Mouse (Mus musculus) megakaryocyte, adult 5-6 weeks (primary cell): ENCODE results near the gene Hck. TPM values are rescaled to one million over a fixed set of nuclear protein-coding genes. Genes with fewer than 3 reads are reported as not detected.

Experiments
- ATAC-seq: 2 replicates; pipeline ENCODE4 v1.8.0; 2016; ENCODE audit warnings: mild to moderate bottlenecking, inconsistent platforms; ENCODE audit not compliant: poor library complexity, severe bottlenecking
- total RNA-seq, 2 experiments: library from RNA; stranded (forward) in 1 of 2; stranded (reverse) in 1 of 2; fragments of 153-499, 151-499 nt in 1 of 2; fragments of 221-1000, 200-1000 nt in 1 of 2; gene quantifications; 2 replicates each; pipeline versions ENCODE4 v1.2.3 to v1.2.4; 2015 to 2017

Hck gene
- total RNA-seq, 2 experiments from 2014 or later, result 212 to 282 TPM

- ATAC-seq, result peak; percentile 94
These were observed 17.6 kb upstream of the Hck start for GRCm38 (mm10) chr2:153090551-153091165.

- no peak for ATAC-seq
These were observed 1.1 kb upstream of the Hck start for GRCm38 (mm10) chr2:153107046-153107766.

- ATAC-seq, result no peak
These were observed 466 bp upstream of the Hck start for GRCm38 (mm10) chr2:153107802-153108201.

- ATAC-seq, result no peak
These were observed 1.3 kb downstream of the Hck start for GRCm38 (mm10) chr2:153109596-153109995.

GRCm38 (mm10) chr2:153111298-153111697 is 3.0 kb downstream of the Hck start:
- ATAC-seq, result peak; percentile 23

GRCm38 (mm10) chr2:153115679-153116081 is 7.4 kb downstream of the Hck start:
- ATAC-seq, result peak; percentile 17; the same call in 1 of the 2 replicates

GRCm38 (mm10) chr2:153117051-153117486 is 8.8 kb downstream of the Hck start:
- peak; percentile 66 for ATAC-seq

GRCm38 (mm10) chr2:153119488-153119887 is 11.2 kb downstream of the Hck start:
- no peak for ATAC-seq

- ATAC-seq, result peak; percentile 79
These were observed 11.9 kb downstream of the Hck start for GRCm38 (mm10) chr2:153120126-153120525.

- no peak for ATAC-seq
These were observed 13.8 kb downstream of the Hck start for GRCm38 (mm10) chr2:153121821-153122615.

GRCm38 (mm10) chr2:153122701-153123100 is 14.4 kb downstream of the Hck start:
- ATAC-seq, result peak; percentile 47; the same call in 1 of the 2 replicates

- ATAC-seq, result 0 out of 2 replicates have a peak, but pooled peaks have one; percentile 22
These were observed 17.6 kb downstream of the Hck start for GRCm38 (mm10) chr2:153125875-153126274.

GRCm38 (mm10) chr2:153131019-153131418 is 22.8 kb downstream of the Hck start:
- ATAC-seq, result 0 out of 2 replicates have a peak, but pooled peaks have one; percentile 38

GRCm38 (mm10) chr2:153134237-153134636 is 26.0 kb downstream of the Hck start:
- ATAC-seq, result 0 out of 2 replicates have a peak, but pooled peaks have one; percentile 21

GRCm38 (mm10) chr2:153136211-153136610 is 27.9 kb downstream of the Hck start:
- no peak for ATAC-seq

- no peak for ATAC-seq
These were observed 30.9 kb downstream of the Hck start for GRCm38 (mm10) chr2:153139158-153139557.

GRCm38 (mm10) chr2:153139996-153140613 is 31.8 kb downstream of the Hck start:
- peak; percentile 51 for ATAC-seq

- ATAC-seq, result peak; percentile 25; the same call in 1 of the 2 replicates
These were observed 34.4 kb downstream of the Hck start for GRCm38 (mm10) chr2:153142620-153143199.

- peak; percentile 34; the same call in 1 of the 2 replicates for ATAC-seq
These were observed 37.1 kb downstream of the Hck start for GRCm38 (mm10) chr2:153145346-153145745.

- peak; percentile 30 for ATAC-seq
These were observed 39.0 kb downstream of the Hck start for GRCm38 (mm10) chr2:153147236-153147635.
